Mouse (Mus musculus): ENCODE results near the gene Timm17a. TPM values are rescaled to one million over a fixed set of nuclear protein-coding genes. Genes with fewer than 3 reads are reported as not detected.

Gene Timm17a
- polyA plus RNA-seq (2012; rRNA removed) = 26.1 and 30.5 TPM in 2 replicates

GRCm38 (mm10) chr1:135313284-135314031 lies at the start of gene Timm17a:
Timm17a (minus strand) TSS chr1:135313778.

GRCm38 (mm10) chr1:135324571-135324970 lies 11.0 kb upstream of the Timm17a start, which contains the start of gene Lmod1:
Lmod1 (plus strand) TSS chr1:135324807.

GRCm38 (mm10) chr1:135283826-135284291 lies 29.7 kb downstream of the Timm17a start, which contains the start of gene Rnpep:
Rnpep (minus strand) TSS chr1:135284084.

GRCm38 (mm10) chr1:135258380-135259127 lies 55.0 kb downstream of the Timm17a start, which contains the start of gene Elf3:
Elf3 (minus strand) TSS chr1:135258568.

Other genes with a start within 250 kb of the Timm17a start
- 0.03 TPM in 2 replicates for gene Lgr6, start 208.5 kb downstream of the Timm17a start, polyA plus RNA-seq (2012; rRNA removed)
- gene Ptpn7, start 181.1 kb downstream of the Timm17a start, polyA plus RNA-seq (2012; rRNA removed) = 10.6 and 13.6 TPM in 2 replicates
- gene Arl8a, start 167.0 kb downstream of the Timm17a start, polyA plus RNA-seq (2012; rRNA removed) = 8.8 and 10.0 TPM in 2 replicates
- gene Gpr37l1, start 146.1 kb downstream of the Timm17a start, polyA plus RNA-seq (2012; rRNA removed) = not detected in 2 replicates
- gene Elf3, start 55.2 kb downstream of the Timm17a start, polyA plus RNA-seq (2012; rRNA removed) = 0.59 and 0.68 TPM in 2 replicates
- gene Rnpep, start 29.7 kb downstream of the Timm17a start, polyA plus RNA-seq (2012; rRNA removed) = 8.3 and 9.1 TPM in 2 replicates
- gene Lmod1, start 11.0 kb upstream of the Timm17a start, polyA plus RNA-seq (2012; rRNA removed) = 0.09 and 0.12 TPM in 2 replicates
- 0.63 and 0.68 TPM in 2 replicates for gene Shisa4, start 61.5 kb upstream of the Timm17a start, polyA plus RNA-seq (2012; rRNA removed)
- 18.1 and 21.1 TPM in 2 replicates for gene Ipo9, start 116.7 kb upstream of the Timm17a start, polyA plus RNA-seq (2012; rRNA removed)